Mouse (Mus musculus) spleen, adult 2 months (tissue): ENCODE results near the gene Atg9b. TPM values are rescaled to one million over a fixed set of nuclear protein-coding genes. Genes with fewer than 3 reads are reported as not detected.

Source experiments
- DNase-seq, 2 experiments: peaks; one replicate each; pipeline versions ENCODE4 v3.0.0 to v3.0.0-alpha.2; 2012 to 2021; ENCODE audit warnings: low spot score in 2 of 2, low read depth in 1 of 2
- H3K27ac ChIP-seq: fragments of 200-500 bp; 2 replicates; pipeline ENCODE4 v1.5.1; 2012; ENCODE audit warnings: low read length, inconsistent platforms; ENCODE audit not compliant: insufficient read depth
- H3K27me3 ChIP-seq: fragments of 200-500 bp; 2 replicates; pipeline ENCODE4 v1.6.1; 2012; ENCODE audit warnings: mild to moderate bottlenecking, moderate library complexity, low read length, inconsistent platforms; ENCODE audit not compliant: control insufficient read depth, insufficient read depth
- H3K36me3 ChIP-seq: fragments of 200-500 bp; 2 replicates; pipeline ENCODE4 v1.6.1; 2012; ENCODE audit warnings: mild to moderate bottlenecking, low read length, inconsistent platforms; ENCODE audit not compliant: control insufficient read depth, insufficient read depth
- H3K4me1 ChIP-seq: fragments of 200-500 bp; 2 replicates; pipeline ENCODE4 v1.6.1; 2011; ENCODE audit warnings: inconsistent platforms; ENCODE audit not compliant: control insufficient read depth, insufficient read depth, insufficient read length
- H3K4me3 ChIP-seq: fragments of 200-500 bp; 2 replicates; pipeline ENCODE4 v1.5.1; 2011; ENCODE audit warnings: mild to moderate bottlenecking, inconsistent platforms; ENCODE audit not compliant: insufficient read depth, insufficient read length; ENCODE audit errors: extremely low read depth
- CTCF ChIP-seq: fragments of 200-500 bp; IDR thresholded peaks from 2 replicates; pipeline ENCODE4 v1.5.1; 2011; ENCODE audit warnings: mild to moderate bottlenecking, inconsistent platforms; ENCODE audit not compliant: insufficient read depth, insufficient read length, insufficient replicate concordance; ENCODE audit errors: extremely low read depth
- POLR2A ChIP-seq: fragments of 200-500 bp; IDR thresholded peaks from 2 replicates; pipeline ENCODE4 v1.6.1; 2011; ENCODE audit warnings: low read depth, low read length, inconsistent platforms
- WGBS: fragments of 180-500 bp; shearing (Covaris S2); methylation state at CpG from one replicate; pipeline ENCODE4 v1.1.7; 2018; 5-methylcytosine and 5-hydroxymethylcytosine counted together
- polyA plus RNA-seq: library from polyadenylated mRNA; depleted of rRNA; stranded (reverse); fragments of >200 nt; gene quantifications from 2 replicates; pipeline ENCODE4 v1.2.3, GENCODE M21; 2012

The Atg9b gene
- polyA plus RNA-seq, 1 experiment: 0.71 TPM

DNA sequence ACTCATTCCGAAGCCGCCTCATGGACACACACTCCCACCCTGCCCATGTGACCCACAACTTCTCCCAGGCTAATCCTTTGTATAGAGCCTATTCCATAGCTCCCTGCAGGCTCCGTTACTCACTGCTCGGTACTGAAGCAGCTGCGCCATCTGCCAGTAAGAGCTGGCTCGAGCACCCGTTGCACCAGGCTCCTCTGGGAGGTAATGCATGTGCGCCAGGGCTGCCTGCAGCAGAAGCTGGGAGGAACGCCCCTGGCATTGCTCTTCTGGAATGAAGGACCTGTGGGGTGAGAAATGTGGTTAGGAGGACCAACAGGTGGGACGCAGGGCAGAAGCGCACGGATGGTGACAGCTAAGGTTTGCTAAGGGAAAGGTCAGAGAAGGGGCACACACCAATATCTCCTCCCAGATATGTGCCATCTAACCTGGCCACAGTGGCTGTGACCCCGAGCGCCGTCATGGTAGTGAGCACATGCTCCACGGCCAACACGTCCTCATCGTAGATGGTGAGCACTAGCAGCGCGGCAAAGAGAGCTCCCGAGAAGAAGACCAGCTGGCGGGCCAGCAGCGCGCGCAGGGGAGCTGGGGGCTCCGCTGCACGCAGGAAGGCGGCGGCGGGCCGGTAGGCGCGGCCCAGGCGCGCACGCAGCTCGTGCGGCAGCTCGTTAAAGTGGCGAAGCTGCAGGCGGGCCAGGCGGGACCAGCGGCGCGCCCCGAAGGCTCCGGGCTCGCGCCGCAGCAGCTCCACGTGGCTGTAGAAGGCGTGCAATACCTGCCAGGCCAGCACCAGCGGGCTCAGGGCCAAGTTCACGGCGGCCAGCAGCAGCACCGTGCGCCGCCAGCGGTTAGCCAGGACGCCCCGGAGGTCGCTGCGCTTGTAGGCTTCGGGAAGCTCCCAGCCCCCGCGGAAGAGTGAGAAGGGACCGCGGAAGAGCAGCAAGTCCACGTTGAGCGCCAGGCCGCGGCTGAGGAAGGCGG is 4.4 kb downstream of the Atg9b start:
- Histone ChIP-seq H3K27me3 (peaks cover 10% of the 10 kb centered on the region), H3K27ac (no peak overlapping the region), H3K4me1 (peaks cover 13% of the 10 kb centered on the region), H3K36me3 (no peaks in the 10 kb centered on the region), H3K4me3 (peak overlapping the region; percentile 49; the same call in 1 of the 2 replicates)
- WGBS: 3% methylated on average over 73 of the region's 73 CpGs
- TF ChIP-seq POLR2A: no peak
- TF ChIP-seq CTCF: no peak
- no peak for DNase-seq

DNA sequence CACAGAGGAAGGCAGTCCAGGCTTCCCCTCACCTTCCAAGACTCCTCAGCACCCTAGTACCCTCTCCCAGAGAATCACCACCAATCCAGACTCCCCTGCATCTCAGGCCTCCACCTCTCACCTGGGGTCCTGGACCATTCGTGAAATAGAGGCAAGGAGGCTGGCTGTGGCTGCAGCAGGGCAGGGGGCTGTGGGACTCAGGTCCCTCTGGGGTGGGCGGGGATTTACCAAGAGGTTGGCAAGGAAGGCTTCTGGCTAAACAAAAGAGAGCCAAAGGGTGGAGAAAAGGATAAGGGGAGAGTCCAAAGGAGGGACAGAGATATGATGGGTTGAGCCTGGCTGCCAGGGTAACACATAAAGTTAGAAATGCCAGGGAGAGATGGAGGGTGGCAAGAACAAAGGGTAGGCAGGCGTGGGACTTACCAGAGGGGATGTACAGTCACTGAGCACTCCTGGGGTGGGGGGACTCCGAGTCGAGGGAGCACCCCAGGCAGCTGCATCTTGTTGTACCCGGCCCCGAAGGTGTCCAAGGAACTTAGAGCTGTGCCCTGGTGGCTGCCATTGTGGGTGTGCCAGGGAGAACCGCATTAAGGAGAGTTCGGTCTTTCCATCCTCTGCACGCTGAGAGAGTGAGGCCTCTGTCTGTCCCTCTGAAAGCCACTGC is 5.9 kb downstream of the Atg9b start:
- no peak overlapping the region for H3K4me3 ChIP-seq
- TF ChIP-seq CTCF: no peak
- no peak for TF ChIP-seq POLR2A
- 84% methylated on average over 10 of the region's 10 CpGs for WGBS
- DNase-seq: no peak
- no peak overlapping the region for H3K27ac ChIP-seq
- H3K36me3 ChIP-seq: no peaks in the 10 kb centered on the region
- peaks cover 13% of the 10 kb centered on the region for H3K4me1 ChIP-seq
- peaks cover 10% of the 10 kb centered on the region for H3K27me3 ChIP-seq

DNA sequence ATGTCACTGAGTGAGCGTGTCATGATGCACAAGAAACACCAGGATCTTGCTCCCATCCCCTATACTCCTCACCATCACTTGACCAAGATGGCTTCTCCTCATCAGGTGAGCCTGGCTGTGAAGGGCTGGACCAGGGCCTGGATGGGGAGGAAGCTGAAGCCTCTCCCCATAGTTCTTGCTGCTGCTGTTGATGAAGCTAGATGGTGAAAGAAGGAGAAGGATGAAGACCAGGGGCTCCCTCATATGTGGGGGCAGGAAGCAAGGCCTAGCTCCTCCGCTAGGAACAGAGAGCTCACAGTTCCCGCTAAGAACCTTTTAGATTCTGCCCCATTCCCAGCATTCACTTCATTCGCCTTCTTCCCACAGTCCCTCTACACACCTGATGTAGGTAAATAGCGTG is 6.6 kb downstream of the Atg9b start:
- H3K27ac ChIP-seq: no peak overlapping the region
- H3K27me3 ChIP-seq: peaks cover 10% of the 10 kb centered on the region
- TF ChIP-seq POLR2A (no peak), CTCF (no peak)
- no peak for DNase-seq
- H3K4me1 ChIP-seq: peaks cover 13% of the 10 kb centered on the region
- 91% methylated on average over 5 of the region's 5 CpGs for WGBS
- no peak overlapping the region for H3K4me3 ChIP-seq
- no peaks in the 10 kb centered on the region for H3K36me3 ChIP-seq

DNA sequence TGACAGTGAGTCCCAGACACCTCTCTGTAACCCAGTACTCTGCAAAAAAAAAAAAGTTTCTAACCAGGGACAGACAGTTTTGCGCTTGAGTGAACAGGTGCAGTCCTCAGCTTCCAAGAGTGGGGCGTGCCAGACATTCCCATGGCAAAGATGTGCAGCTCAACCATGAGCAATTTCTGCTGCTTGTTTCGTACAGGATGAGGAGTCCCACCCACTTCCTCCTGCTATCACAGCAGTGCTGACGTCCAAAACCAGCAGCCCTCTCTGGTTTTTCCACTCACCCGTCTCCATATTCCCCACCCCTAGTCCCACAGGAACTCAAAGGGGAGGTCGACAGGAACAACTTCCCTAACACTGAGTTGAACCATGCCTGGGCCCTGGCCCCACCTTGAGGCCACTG is 7.5 kb downstream of the Atg9b start:
- no peak overlapping the region for H3K27ac ChIP-seq
- peak in 1 of 2 experiments; percentile 19 for DNase-seq
- H3K4me3 ChIP-seq: no peak overlapping the region
- peaks cover 12% of the 10 kb centered on the region for H3K4me1 ChIP-seq
- H3K36me3 ChIP-seq: no peaks in the 10 kb centered on the region
- WGBS: 15% methylated on average over 6 of the region's 6 CpGs
- peaks cover 10% of the 10 kb centered on the region for H3K27me3 ChIP-seq
- TF ChIP-seq POLR2A (no peak), CTCF (no peak)

DNA sequence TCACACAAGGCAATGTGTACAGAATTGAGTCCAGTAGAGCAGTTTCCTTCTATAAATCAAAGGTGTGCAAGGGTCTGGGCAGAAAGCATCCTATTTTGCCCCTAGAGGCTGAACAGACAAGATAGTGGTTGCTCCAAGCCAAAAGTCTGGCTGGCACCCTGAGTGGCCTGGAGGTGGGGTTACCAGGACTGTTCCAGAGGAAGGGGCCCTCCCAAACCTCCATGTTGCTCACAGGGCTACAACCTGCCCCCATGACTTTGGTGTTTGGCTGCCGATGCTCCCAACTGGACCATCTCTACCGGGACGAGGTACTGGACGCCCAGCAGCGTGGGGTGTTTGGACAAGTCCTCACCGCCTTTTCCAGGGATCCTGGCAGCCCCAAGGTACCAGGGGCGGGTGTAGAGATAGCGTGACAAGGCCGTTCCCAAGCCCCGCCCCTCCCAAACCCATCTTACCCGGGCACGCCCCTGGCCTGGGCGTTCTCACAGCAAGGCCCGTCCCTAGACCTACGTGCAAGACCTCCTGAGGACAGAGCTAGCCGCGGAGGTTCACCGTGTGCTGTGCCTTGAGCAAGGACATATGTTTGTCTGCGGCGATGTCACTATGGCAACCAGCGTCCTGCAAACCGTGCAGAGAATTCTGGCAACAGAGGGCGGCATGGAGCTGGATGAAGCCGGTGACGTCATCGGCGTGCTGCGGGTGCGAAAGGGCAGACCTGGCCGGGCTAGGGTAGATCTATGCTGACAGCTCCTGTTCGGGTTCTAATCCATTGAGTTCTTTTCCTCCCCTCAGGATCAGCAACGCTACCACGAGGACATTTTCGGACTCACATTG is 8.7 kb downstream of the Atg9b start:
- peaks cover 8% of the 10 kb centered on the region for H3K4me1 ChIP-seq
- peak; percentile 23; the same call in 1 of the 2 replicates for TF ChIP-seq CTCF
- TF ChIP-seq POLR2A: no peak
- H3K4me3 ChIP-seq: peak overlapping the region; percentile 62
- no peak overlapping the region for H3K27ac ChIP-seq
- DNase-seq: peak; percentile 85 to 87
- WGBS: 10% methylated on average over 34 of the region's 34 CpGs
- H3K36me3 ChIP-seq: no peaks in the 10 kb centered on the region
- peaks cover 8% of the 10 kb centered on the region for H3K27me3 ChIP-seq

DNA sequence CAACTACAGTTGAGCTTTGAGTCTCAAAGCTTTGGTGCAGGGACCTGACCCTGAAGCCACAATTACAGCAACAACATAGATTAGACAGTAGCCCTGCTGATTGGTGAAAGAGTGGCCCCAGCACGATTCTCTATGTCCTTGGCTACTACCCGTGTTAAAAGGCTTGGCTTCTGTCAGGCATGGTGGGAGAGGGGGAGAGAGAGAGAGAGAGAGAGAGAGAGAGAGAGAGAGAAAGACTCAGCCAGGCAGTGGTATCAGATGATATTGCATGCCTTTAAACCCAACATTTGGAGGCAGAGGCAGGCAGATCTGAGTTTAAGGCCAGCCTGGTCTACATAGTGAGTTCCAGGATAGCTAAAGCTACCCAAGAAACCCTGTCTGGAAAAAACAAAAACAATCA is 10.0 kb downstream of the Atg9b start:
- TF ChIP-seq CTCF (no peak), POLR2A (no peak)
- no peaks in the 10 kb centered on the region; the same call in 1 of the 2 replicates for H3K4me1 ChIP-seq
- no peaks in the 10 kb centered on the region for H3K36me3 ChIP-seq
- no peak overlapping the region for H3K4me3 ChIP-seq
- 83% methylated on average over 2 of the region's 2 CpGs for WGBS
- H3K27me3 ChIP-seq: no peaks in the 10 kb centered on the region
- H3K27ac ChIP-seq: no peak overlapping the region
- DNase-seq: no peak
